Mouse (Mus musculus) embryo, embryonic 10.5 days (tissue): Measurements from ENCODE around the gene Zbtb16.

Experiments used
- DNase-seq: peaks from one replicate; pipeline ENCODE4 v3.0.0-alpha.2; 2015; ENCODE audit warnings: low spot score

Zbtb16 gene

GRCm38 (mm10) chr9:48744451-48744850 lies 91.6 kb downstream of the Zbtb16 start:
- no peak for DNase-seq

GRCm38 (mm10) chr9:48743338-48744285 lies 92.4 kb downstream of the Zbtb16 start:
- no peak for DNase-seq

GRCm38 (mm10) chr9:48742150-48742549 lies 93.9 kb downstream of the Zbtb16 start:
- no peak for DNase-seq

GRCm38 (mm10) chr9:48741433-48742077 lies 94.5 kb downstream of the Zbtb16 start:
- no peak for DNase-seq

GRCm38 (mm10) chr9:48740732-48741255 lies 95.2 kb downstream of the Zbtb16 start:
- no peak for DNase-seq

- DNase-seq = peak; percentile 65
Observed at GRCm38 (mm10) chr9:48740098-48740505, 95.9 kb downstream of the Zbtb16 start.

GRCm38 (mm10) chr9:48738795-48739476 lies 97.1 kb downstream of the Zbtb16 start:
- no peak for DNase-seq

- no peak for DNase-seq
Observed at GRCm38 (mm10) chr9:48737911-48738310, 98.1 kb downstream of the Zbtb16 start.

GRCm38 (mm10) chr9:48737210-48737850 lies 98.7 kb downstream of the Zbtb16 start:
- peak; percentile 65 for DNase-seq

GRCm38 (mm10) chr9:48736361-48737209 lies 99.4 kb downstream of the Zbtb16 start:
- no peak for DNase-seq

GRCm38 (mm10) chr9:48735466-48736312 lies 100.3 kb downstream of the Zbtb16 start:
- no peak for DNase-seq

- no peak for DNase-seq
Observed at GRCm38 (mm10) chr9:48734725-48735465, 101.1 kb downstream of the Zbtb16 start.

GRCm38 (mm10) chr9:48733817-48734544 lies 102.0 kb downstream of the Zbtb16 start:
- DNase-seq = peak; percentile 49

GRCm38 (mm10) chr9:48733083-48733482 lies 102.9 kb downstream of the Zbtb16 start:
- no peak for DNase-seq

- no peak for DNase-seq
Observed at GRCm38 (mm10) chr9:48731651-48732536, 104.1 kb downstream of the Zbtb16 start.

- no peak for DNase-seq
Observed at GRCm38 (mm10) chr9:48730446-48730979, 105.5 kb downstream of the Zbtb16 start.

- no peak for DNase-seq
Observed at GRCm38 (mm10) chr9:48729471-48729870, 106.6 kb downstream of the Zbtb16 start.
